Mouse (Mus musculus) 3134 (cell line): ENCODE measurements around the gene Rhot1.
"Not testable (repeated sequence)": the region's sequence is repeated elsewhere in the genome, so short reads cannot be mapped to it uniquely, and the experiment has no call there.

ENCODE experiments used
- DNase-seq: peaks from one replicate; pipeline ENCODE4 v3.0.0-alpha.2; 2011; ENCODE audit warnings: low spot score; ENCODE audit not compliant: insufficient read length; ENCODE audit errors: extremely low read depth

Rhot1 gene

DNA sequence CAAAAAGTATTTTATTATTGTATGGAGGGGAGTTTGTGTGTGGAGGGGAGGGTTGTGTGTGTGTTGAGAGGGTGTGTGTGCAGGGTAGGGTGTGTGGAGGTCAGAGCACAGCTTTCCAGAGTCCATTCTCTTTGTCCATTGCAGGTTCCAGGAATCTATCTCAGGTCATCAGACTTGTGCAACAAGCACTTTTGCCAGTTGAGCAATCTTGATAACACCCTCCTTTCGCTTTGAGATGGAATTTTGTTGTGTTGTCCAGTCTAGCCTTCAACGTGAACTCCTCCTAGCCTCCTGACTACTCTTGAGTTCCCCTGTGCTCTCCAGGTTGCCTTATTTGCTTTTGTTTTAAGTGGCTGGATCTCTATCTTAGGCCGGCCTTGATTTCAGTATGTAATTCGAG lies 18.5 kb upstream of the Rhot1 start:
- no peak for DNase-seq

DNA sequence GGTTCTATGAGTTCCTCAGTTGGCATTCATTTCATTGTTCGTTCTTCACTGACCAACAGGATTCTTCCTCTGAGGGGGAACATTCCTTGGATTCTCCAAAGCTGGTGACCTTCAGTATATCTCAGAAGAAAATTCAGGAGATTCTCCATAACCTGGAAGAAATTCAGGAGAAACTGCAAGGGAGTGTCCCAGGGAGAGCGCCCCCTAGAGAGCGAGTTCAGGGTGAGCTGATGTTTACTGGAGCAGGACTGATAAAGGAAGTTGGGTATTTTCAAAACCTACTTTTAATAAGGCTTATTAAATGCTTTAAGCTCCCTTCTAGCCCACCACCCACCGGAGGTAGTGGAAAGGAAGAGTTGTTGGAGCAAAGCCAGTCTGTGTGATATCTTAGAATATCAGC lies 15.0 kb upstream of the Rhot1 start:
- no peak for DNase-seq

DNA sequence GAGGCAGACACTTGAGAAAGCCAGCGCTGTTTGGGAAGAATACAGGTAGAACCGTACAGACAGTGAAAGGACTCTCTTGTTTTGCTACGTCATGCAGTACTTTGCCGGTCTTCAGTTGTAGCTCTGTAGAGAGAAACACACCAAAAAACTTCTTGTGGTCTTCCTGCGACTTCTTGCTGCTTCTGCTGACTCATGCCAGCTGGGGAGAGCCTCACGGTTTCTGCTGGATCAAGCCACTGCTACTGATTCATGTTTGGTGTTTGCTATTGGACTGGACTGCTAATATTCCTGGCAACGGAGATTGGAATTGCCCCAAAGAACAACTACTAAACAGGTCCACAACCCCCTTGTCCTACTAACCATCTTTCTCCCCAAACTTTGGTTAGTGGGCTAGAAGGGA lies 12.5 kb upstream of the Rhot1 start:
- DNase-seq = no peak

- no peak for DNase-seq
These were observed 9.5 kb upstream of the Rhot1 start for GRCm38 (mm10) chr11:80199316-80199715.

GRCm38 (mm10) chr11:80199773-80200172 lies 9.0 kb upstream of the Rhot1 start:
- DNase-seq = no peak

DNA sequence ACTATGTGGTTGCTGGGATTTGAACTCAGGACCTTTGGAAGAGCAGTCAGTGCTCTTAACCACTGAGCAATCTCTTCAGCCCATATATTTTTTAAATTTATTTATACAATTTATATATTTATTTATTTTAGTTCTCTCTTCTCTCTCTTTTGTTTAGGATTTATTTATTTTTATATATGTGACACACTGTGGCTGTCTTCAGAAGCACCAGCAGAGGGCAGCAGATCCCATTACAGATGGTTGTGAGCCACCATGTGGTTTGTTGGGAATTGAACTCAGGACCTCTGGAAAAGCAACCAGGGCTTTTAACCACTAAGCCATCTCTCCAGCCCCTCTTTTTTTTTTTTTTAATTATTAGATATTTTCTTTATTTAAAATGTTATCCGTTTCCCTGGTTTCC lies 8.5 kb upstream of the Rhot1 start:
- no peak for DNase-seq

DNA sequence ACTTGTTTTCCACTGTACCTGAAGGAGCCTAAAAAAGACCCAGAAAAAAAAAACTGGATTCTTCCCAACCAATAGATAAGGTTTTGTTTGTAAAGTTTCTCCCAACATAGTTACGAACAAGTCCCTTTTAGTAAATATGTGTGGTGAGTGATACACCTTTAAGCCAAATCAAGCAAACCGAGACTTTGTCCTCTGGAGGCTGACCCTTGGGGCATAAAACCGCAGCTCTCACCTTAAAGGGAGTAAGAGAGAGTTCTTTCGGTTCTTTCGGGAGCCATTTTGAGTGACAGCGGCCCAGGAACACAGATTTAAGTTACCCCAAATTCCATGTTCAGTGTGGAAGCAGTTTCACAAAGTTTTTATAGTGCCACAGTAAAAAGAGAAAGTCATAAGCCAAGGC lies 6.5 kb upstream of the Rhot1 start:
- no peak for DNase-seq

- no peak for DNase-seq
These were observed 4.8 kb upstream of the Rhot1 start for GRCm38 (mm10) chr11:80204037-80204436.

DNA sequence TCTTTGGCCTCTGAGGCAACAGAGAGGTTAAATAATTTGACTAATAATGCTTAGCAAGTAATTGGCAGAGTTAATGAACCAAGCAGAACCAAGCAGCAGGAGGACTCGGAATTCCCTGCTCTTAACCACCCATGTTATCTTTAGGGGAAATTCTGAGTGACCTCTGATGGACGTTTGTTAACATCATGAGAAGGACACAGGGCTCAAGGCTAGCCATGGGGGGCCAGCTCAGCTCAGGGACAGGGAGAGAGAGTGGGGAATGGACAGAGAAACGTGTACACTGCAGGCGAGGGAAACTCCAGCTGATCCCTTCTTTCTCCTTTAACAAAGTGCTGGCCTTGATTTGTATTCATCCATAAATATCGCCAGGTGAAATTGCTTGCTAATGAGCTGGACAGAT lies 3.9 kb upstream of the Rhot1 start:
- DNase-seq = no peak

- DNase-seq = no peak
These were observed 357 bp upstream of the Rhot1 start for GRCm38 (mm10) chr11:80208465-80208859.

- DNase-seq = no peak
These were observed 1.5 kb downstream of the Rhot1 start for GRCm38 (mm10) chr11:80210321-80210720.

GRCm38 (mm10) chr11:80212282-80212681 lies 3.5 kb downstream of the Rhot1 start:
- DNase-seq = no peak

DNA sequence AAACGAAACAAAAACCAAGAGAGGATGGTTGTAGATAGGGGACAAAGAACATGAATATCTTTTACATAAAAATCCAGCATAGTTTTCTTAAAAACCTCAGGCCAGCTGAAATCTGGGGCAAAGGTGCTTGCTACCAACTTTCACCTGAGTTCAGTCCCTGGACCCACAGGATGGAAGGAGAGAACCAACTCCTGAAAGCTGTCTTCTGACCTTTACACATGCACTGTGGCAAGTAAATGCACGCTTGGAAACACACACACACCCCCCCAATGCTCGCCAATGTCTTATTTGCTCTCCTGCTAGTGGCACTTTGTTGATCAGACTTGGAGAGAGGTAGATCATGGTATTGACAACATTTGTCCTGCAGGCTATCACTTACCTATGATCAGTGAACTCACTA lies 6.5 kb downstream of the Rhot1 start:
- DNase-seq = no peak

- no peak for DNase-seq
These were observed 10.0 kb downstream of the Rhot1 start for GRCm38 (mm10) chr11:80218657-80219293.

DNA sequence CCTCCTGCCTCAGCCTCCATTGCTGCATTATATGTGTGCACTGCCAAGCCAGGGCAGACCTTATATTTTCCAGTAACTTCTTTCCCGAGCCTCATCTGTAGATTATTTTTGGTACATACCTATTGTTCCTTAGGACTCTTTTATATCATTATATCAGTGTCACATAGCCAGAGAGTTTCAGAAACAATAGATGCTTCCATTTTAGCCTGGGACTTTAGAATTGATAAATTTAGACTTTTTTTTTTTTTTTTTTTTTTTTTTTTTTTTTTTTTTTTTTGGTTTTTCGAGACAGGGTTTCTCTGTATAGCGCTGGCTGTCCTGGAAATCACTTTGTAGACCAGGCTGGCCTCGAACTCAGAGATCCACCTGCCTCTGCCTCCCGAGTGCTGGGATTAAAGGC lies 21.2 kb downstream of the Rhot1 start:
- DNase-seq = not testable (repeated sequence)

- no peak for DNase-seq
These were observed 28.5 kb downstream of the Rhot1 start for GRCm38 (mm10) chr11:80237278-80237677.

DNA sequence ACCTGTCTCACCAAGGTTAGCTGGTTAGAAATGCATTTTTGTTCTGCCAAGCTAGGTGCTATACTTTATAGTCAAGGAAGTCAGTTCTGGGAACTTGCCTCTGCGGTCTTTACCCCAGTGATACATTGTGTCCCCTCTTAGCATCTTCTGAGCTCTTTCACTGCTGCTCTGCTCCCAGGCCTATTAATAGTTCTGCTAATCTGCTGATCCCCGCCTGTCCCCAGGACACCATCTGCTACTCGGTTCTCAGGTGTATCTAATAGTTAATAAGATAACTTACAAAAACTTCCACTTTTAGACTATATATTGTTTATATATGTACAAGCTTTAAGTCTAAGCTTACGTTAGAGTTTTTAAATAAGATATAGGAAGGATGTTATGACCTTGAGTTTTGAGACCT lies 29.5 kb downstream of the Rhot1 start:
- DNase-seq = no peak

DNA sequence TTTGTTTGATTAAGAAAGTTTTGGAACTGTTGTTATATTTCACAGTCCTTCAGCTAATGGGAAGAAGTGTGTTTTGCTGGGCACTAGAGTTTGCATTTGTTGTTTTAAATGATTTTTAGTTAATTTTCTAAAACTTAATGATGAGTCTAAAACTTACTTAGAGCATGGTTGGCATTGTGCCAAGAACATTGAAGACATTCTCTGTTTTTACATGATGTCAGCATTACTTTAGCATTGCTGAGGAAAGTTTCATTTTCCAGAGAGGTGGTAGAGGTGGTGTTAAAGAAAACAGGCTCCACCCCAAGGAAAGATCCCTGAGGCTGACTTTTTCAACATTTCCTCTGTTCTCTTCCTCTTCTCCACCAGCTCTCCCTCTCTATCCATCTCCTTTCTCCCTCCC lies 38.2 kb downstream of the Rhot1 start:
- no peak for DNase-seq

DNA sequence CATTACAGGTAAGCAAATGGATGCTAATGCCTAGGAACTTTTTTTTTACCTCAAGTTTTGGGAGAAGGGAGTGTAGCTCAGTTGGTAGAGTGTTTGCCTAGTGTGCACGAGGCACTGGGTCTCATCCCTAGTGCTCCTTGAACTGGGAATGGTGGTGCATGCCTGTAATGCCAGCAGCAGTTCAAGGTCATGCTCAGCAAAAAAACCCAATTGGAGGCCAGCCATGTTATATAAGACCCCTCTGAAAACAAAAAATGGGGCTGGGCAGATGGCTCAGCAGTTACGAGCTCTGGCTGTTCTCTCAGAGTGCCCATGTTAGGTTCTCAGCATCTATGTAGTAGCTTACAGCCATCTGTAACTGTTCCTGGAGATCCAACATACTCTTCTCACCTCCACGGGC lies 39.7 kb downstream of the Rhot1 start:
- no peak for DNase-seq

DNA sequence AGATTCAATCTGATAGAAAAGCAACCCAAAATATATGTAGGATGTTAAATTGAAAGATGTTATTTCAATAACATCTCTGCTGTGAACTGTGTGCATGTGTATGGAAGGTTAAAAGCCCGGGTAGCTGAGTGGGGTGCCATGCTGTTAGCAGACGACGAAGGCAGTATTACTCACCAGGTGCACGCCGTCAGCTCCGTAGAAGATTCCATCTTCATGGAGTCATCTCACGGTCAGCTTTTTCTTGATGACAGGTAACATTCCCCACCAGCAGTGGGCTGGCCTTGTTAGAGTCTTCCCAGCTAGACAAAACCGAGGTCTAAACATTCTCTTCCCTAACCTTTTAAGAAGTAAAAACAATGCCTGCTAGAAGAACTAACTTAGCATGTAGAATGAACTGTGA lies 55.3 kb downstream of the Rhot1 start:
- DNase-seq = no peak

GRCm38 (mm10) chr11:80271096-80271495 lies 62.3 kb downstream of the Rhot1 start:
- DNase-seq = no peak

GRCm38 (mm10) chr11:80275011-80275410 lies 66.2 kb downstream of the Rhot1 start:
- no peak for DNase-seq

GRCm38 (mm10) chr11:80278054-80278453 lies 69.2 kb downstream of the Rhot1 start:
- DNase-seq = no peak
